Mouse (Mus musculus): Measurements from ENCODE around the gene Pip4k2b. TPM values are rescaled to one million over a fixed set of nuclear protein-coding genes. Genes with fewer than 3 reads are reported as not detected.

Pip4k2b gene
- polyA plus RNA-seq, 1 experiment from 2014 or later, result 1.8 TPM

GRCm38 (mm10) chr11:97697891-97698529 is 46.5 kb downstream of the Pip4k2b start:
- peak overlapping the region; percentile 86 for H3K4me2 ChIP-seq (ENCODE audit: low read depth, low read length, severe bottlenecking)
- H3K36me3 ChIP-seq (ENCODE audit: control insufficient read depth, insufficient read depth, low read length), result no peaks in the 10 kb centered on the region
- H3K4me3 ChIP-seq (ENCODE audit: low read depth, low read length), result peak overlapping the region; percentile 76
- H3K27me3 ChIP-seq (ENCODE audit: control insufficient read depth, insufficient read depth, low read length), result no peaks in the 10 kb centered on the region
- 2% methylated on average over 14 of the region's 14 CpGs for WGBS
- no peak for DNase-seq (ENCODE audit: low spot score)
- peaks cover 38% of the 10 kb centered on the region for H3K4me1 ChIP-seq (replicated peaks; ENCODE audit: control insufficient read depth, insufficient read depth, low read length)
- peak overlapping the region; percentile 92 for H3K9ac ChIP-seq (ENCODE audit: low read length)
- H3K27ac ChIP-seq (ENCODE audit: low read depth, low read length), result peak overlapping the region; percentile 98
- H3K9me3 ChIP-seq (ENCODE audit: control insufficient read depth, low read length), result no peaks in the 10 kb centered on the region
- no peak for ATAC-seq (replicated peaks; ENCODE audit: low FRiP score)

- no peak for ATAC-seq (replicated peaks; ENCODE audit: low FRiP score)
- peaks cover 38% of the 10 kb centered on the region for H3K4me1 ChIP-seq (replicated peaks; ENCODE audit: control insufficient read depth, insufficient read depth, low read length)
- H3K9me3 ChIP-seq (ENCODE audit: control insufficient read depth, low read length), result no peaks in the 10 kb centered on the region
- no peaks in the 10 kb centered on the region for H3K27me3 ChIP-seq (ENCODE audit: control insufficient read depth, insufficient read depth, low read length)
- H3K9ac ChIP-seq (ENCODE audit: low read length), result peak overlapping the region; percentile 92
- H3K4me3 ChIP-seq (ENCODE audit: low read depth, low read length), result peak overlapping the region; percentile 76
- H3K36me3 ChIP-seq (ENCODE audit: control insufficient read depth, insufficient read depth, low read length), result no peaks in the 10 kb centered on the region
- WGBS, result 58% methylated on average over 11 of the region's 11 CpGs
- peak overlapping the region; percentile 86 for H3K4me2 ChIP-seq (ENCODE audit: low read depth, low read length, severe bottlenecking)
- H3K27ac ChIP-seq (ENCODE audit: low read depth, low read length), result peak overlapping the region; percentile 4
- no peak for DNase-seq (ENCODE audit: low spot score)
These were observed 47.2 kb downstream of the Pip4k2b start for GRCm38 (mm10) chr11:97697199-97697890.

- no peaks in the 10 kb centered on the region for H3K9me3 ChIP-seq (ENCODE audit: control insufficient read depth, low read length)
- H3K4me1 ChIP-seq (replicated peaks; ENCODE audit: control insufficient read depth, insufficient read depth, low read length), result peaks cover 37% of the 10 kb centered on the region
- H3K4me2 ChIP-seq (ENCODE audit: low read depth, low read length, severe bottlenecking), result peak overlapping the region; percentile 34; the same call in 1 of the 2 replicates
- no peak overlapping the region for H3K27ac ChIP-seq (ENCODE audit: low read depth, low read length)
- WGBS, result 76% methylated on average over 8 of the region's 8 CpGs
- no peaks in the 10 kb centered on the region for H3K27me3 ChIP-seq (ENCODE audit: control insufficient read depth, insufficient read depth, low read length)
- no peak for DNase-seq (ENCODE audit: low spot score)
- no peak for ATAC-seq (replicated peaks; ENCODE audit: low FRiP score)
- no peak overlapping the region for H3K4me3 ChIP-seq (ENCODE audit: low read depth, low read length)
- H3K9ac ChIP-seq (ENCODE audit: low read length), result no peak overlapping the region
- no peaks in the 10 kb centered on the region for H3K36me3 ChIP-seq (ENCODE audit: control insufficient read depth, insufficient read depth, low read length)
These were observed 47.8 kb downstream of the Pip4k2b start for GRCm38 (mm10) chr11:97696669-97697068.

- ATAC-seq (replicated peaks; ENCODE audit: low FRiP score) (no peak), DNase-seq (ENCODE audit: low spot score) (no peak)
- Histone ChIP-seq H3K4me1 (replicated peaks; ENCODE audit: control insufficient read depth, insufficient read depth, low read length) (peaks cover 29% of the 10 kb centered on the region), H3K27me3 (ENCODE audit: control insufficient read depth, insufficient read depth, low read length) (no peaks in the 10 kb centered on the region), H3K36me3 (ENCODE audit: control insufficient read depth, insufficient read depth, low read length) (no peaks in the 10 kb centered on the region; the same call in 1 of the 2 replicates), H3K9me3 (ENCODE audit: control insufficient read depth, low read length) (no peaks in the 10 kb centered on the region), H3K27ac (ENCODE audit: low read depth, low read length) (peak overlapping the region; percentile 70), H3K4me3 (ENCODE audit: low read depth, low read length) (peak overlapping the region; percentile 19), H3K4me2 (ENCODE audit: low read depth, low read length, severe bottlenecking) (peak overlapping the region; percentile 34), H3K9ac (ENCODE audit: low read length) (peak overlapping the region; percentile 33)
- 15% methylated on average over 9 of the region's 9 CpGs for WGBS
These were observed 48.6 kb downstream of the Pip4k2b start for GRCm38 (mm10) chr11:97695712-97696401.

- H3K27me3 ChIP-seq (ENCODE audit: control insufficient read depth, insufficient read depth, low read length), result no peaks in the 10 kb centered on the region
- 51% methylated on average over 17 of the region's 17 CpGs for WGBS
- H3K9me3 ChIP-seq (ENCODE audit: control insufficient read depth, low read length), result no peaks in the 10 kb centered on the region
- no peak overlapping the region; the same call in 1 of the 2 replicates for H3K9ac ChIP-seq (ENCODE audit: low read length)
- ATAC-seq (replicated peaks; ENCODE audit: low FRiP score) (no peak), DNase-seq (ENCODE audit: low spot score) (no peak)
- H3K4me1 ChIP-seq (replicated peaks; ENCODE audit: control insufficient read depth, insufficient read depth, low read length), result peaks cover 27% of the 10 kb centered on the region
- H3K27ac ChIP-seq (ENCODE audit: low read depth, low read length), result peak overlapping the region; percentile 70
- 0 out of 2 replicates have a peak overlapping the region, but pooled peaks have one; percentile 19 for H3K4me3 ChIP-seq (ENCODE audit: low read depth, low read length)
- H3K36me3 ChIP-seq (ENCODE audit: control insufficient read depth, insufficient read depth, low read length), result no peaks in the 10 kb centered on the region; the same call in 1 of the 2 replicates
- peak overlapping the region; percentile 34 for H3K4me2 ChIP-seq (ENCODE audit: low read depth, low read length, severe bottlenecking)
These were observed 49.4 kb downstream of the Pip4k2b start for GRCm38 (mm10) chr11:97694921-97695711.

GRCm38 (mm10) chr11:97694435-97694834 is 50.1 kb downstream of the Pip4k2b start:
- Histone ChIP-seq H3K27ac (ENCODE audit: low read depth, low read length) (peak overlapping the region; percentile 70), H3K27me3 (ENCODE audit: control insufficient read depth, insufficient read depth, low read length) (no peaks in the 10 kb centered on the region), H3K9ac (ENCODE audit: low read length) (no peak overlapping the region), H3K36me3 (ENCODE audit: control insufficient read depth, insufficient read depth, low read length) (no peaks in the 10 kb centered on the region; the same call in 1 of the 2 replicates), H3K4me1 (replicated peaks; ENCODE audit: control insufficient read depth, insufficient read depth, low read length) (peaks cover 27% of the 10 kb centered on the region), H3K4me2 (ENCODE audit: low read depth, low read length, severe bottlenecking) (0 out of 2 replicates have a peak overlapping the region, but pooled peaks have one; percentile 21), H3K4me3 (ENCODE audit: low read depth, low read length) (no peak overlapping the region), H3K9me3 (ENCODE audit: control insufficient read depth, low read length) (no peaks in the 10 kb centered on the region)
- no peak for DNase-seq (ENCODE audit: low spot score)
- ATAC-seq (replicated peaks; ENCODE audit: low FRiP score), result no peak
- WGBS, result 90% methylated on average over 4 of the region's 4 CpGs

- Histone ChIP-seq H3K4me2 (ENCODE audit: low read depth, low read length, severe bottlenecking) (no peak overlapping the region), H3K27me3 (ENCODE audit: control insufficient read depth, insufficient read depth, low read length) (no peaks in the 10 kb centered on the region), H3K36me3 (ENCODE audit: control insufficient read depth, insufficient read depth, low read length) (peaks cover 3% of the 10 kb centered on the region; the same call in 1 of the 2 replicates), H3K4me1 (replicated peaks; ENCODE audit: control insufficient read depth, insufficient read depth, low read length) (peaks cover 4% of the 10 kb centered on the region; the same call in 1 of the 2 replicates), H3K9ac (ENCODE audit: low read length) (no peak overlapping the region), H3K9me3 (ENCODE audit: control insufficient read depth, low read length) (no peaks in the 10 kb centered on the region), H3K27ac (ENCODE audit: low read depth, low read length) (no peak overlapping the region), H3K4me3 (ENCODE audit: low read depth, low read length) (no peak overlapping the region)
- 26% methylated on average over 10 of the region's 10 CpGs for WGBS
- no peak for ATAC-seq (replicated peaks; ENCODE audit: low FRiP score)
- peak; percentile 91 for DNase-seq (ENCODE audit: low spot score)
These were observed 54.6 kb downstream of the Pip4k2b start for GRCm38 (mm10) chr11:97689861-97690260.

GRCm38 (mm10) chr11:97687061-97687460 is 57.4 kb downstream of the Pip4k2b start:
- no peaks in the 10 kb centered on the region for H3K9me3 ChIP-seq (ENCODE audit: control insufficient read depth, low read length)
- H3K9ac ChIP-seq (ENCODE audit: low read length), result no peak overlapping the region
- no peak overlapping the region for H3K4me2 ChIP-seq (ENCODE audit: low read depth, low read length, severe bottlenecking)
- DNase-seq (ENCODE audit: low spot score), result no peak
- ATAC-seq (replicated peaks; ENCODE audit: low FRiP score), result no peak
- no peak overlapping the region for H3K27ac ChIP-seq (ENCODE audit: low read depth, low read length)
- 92% methylated on average over 3 of the region's 3 CpGs for WGBS
- no peak overlapping the region for H3K4me3 ChIP-seq (ENCODE audit: low read depth, low read length)
- peaks cover 2% of the 10 kb centered on the region; the same call in 1 of the 2 replicates for H3K4me1 ChIP-seq (replicated peaks; ENCODE audit: control insufficient read depth, insufficient read depth, low read length)
- peaks cover 3% of the 10 kb centered on the region; the same call in 1 of the 2 replicates for H3K36me3 ChIP-seq (ENCODE audit: control insufficient read depth, insufficient read depth, low read length)
- H3K27me3 ChIP-seq (ENCODE audit: control insufficient read depth, insufficient read depth, low read length), result no peaks in the 10 kb centered on the region; the same call in 1 of the 2 replicates

Measured in forebrain, embryonic 11.5 days (tissue).